Mouse (Mus musculus): ENCODE results near the gene Ubald1. TPM values are rescaled to one million over a fixed set of nuclear protein-coding genes. Genes with fewer than 3 reads are reported as not detected.

Gene Ubald1
- polyA plus RNA-seq, 1 experiment from 2014 or later, result 32.0 TPM

- no peak overlapping the region for H3K27ac ChIP-seq (replicated peaks; ENCODE audit: low read depth, low read length)
- H3K4me3 ChIP-seq (ENCODE audit: low read depth, low read length), result no peak overlapping the region
- no peaks in the 10 kb centered on the region for H3K27me3 ChIP-seq (ENCODE audit: control insufficient read depth, insufficient read depth, low read length)
- 43% methylated on average over 12 of the region's 12 CpGs for WGBS
- no peaks in the 10 kb centered on the region for H3K9me3 ChIP-seq (ENCODE audit: control insufficient read depth, low read length)
- H3K9ac ChIP-seq (ENCODE audit: low read length), result no peak overlapping the region
- H3K4me2 ChIP-seq (ENCODE audit: low read depth, severe bottlenecking), result no peak overlapping the region
- DNase-seq (ENCODE audit: low spot score), result peak; percentile 90
- ATAC-seq (ENCODE audit: insufficient number of reproducible peaks, low FRiP score, low TSS enrichment, low read depth), result peak; percentile 58; the same call in 1 of the 2 replicates
- H3K4me1 ChIP-seq (ENCODE audit: control insufficient read depth, insufficient read depth, low read length), result no peaks in the 10 kb centered on the region
- peaks cover 15% of the 10 kb centered on the region for H3K36me3 ChIP-seq (ENCODE audit: control insufficient read depth, insufficient read depth, low read length)
These were observed 33.9 kb upstream of the Ubald1 start for GRCm38 (mm10) chr16:4913783-4914735.

- 80% methylated on average over 11 of the region's 11 CpGs for WGBS
- no peak overlapping the region for H3K4me3 ChIP-seq (ENCODE audit: low read depth, low read length)
- H3K4me1 ChIP-seq (ENCODE audit: control insufficient read depth, insufficient read depth, low read length), result no peaks in the 10 kb centered on the region
- no peaks in the 10 kb centered on the region for H3K9me3 ChIP-seq (ENCODE audit: control insufficient read depth, low read length)
- no peak overlapping the region for H3K9ac ChIP-seq (ENCODE audit: low read length)
- 0 out of 2 replicates have a peak overlapping the region, but pooled peaks have one; percentile 4 for H3K27ac ChIP-seq (replicated peaks; ENCODE audit: low read depth, low read length)
- no peak for DNase-seq (ENCODE audit: low spot score)
- ATAC-seq (ENCODE audit: insufficient number of reproducible peaks, low FRiP score, low TSS enrichment, low read depth), result 0 out of 2 replicates have a peak, but pooled peaks have one; percentile 1
- peaks cover 15% of the 10 kb centered on the region for H3K36me3 ChIP-seq (ENCODE audit: control insufficient read depth, insufficient read depth, low read length)
- H3K27me3 ChIP-seq (ENCODE audit: control insufficient read depth, insufficient read depth, low read length), result no peaks in the 10 kb centered on the region
- H3K4me2 ChIP-seq (ENCODE audit: low read depth, severe bottlenecking), result no peak overlapping the region
These were observed 33.0 kb upstream of the Ubald1 start for GRCm38 (mm10) chr16:4912907-4913782.

- H3K4me3 ChIP-seq (ENCODE audit: low read depth, low read length), result no peak overlapping the region
- no peaks in the 10 kb centered on the region for H3K4me1 ChIP-seq (ENCODE audit: control insufficient read depth, insufficient read depth, low read length)
- DNase-seq (ENCODE audit: low spot score) (no peak), ATAC-seq (ENCODE audit: insufficient number of reproducible peaks, low FRiP score, low TSS enrichment, low read depth) (no peak)
- peaks cover 17% of the 10 kb centered on the region for H3K36me3 ChIP-seq (ENCODE audit: control insufficient read depth, insufficient read depth, low read length)
- WGBS, result 72% methylated on average over 10 of the region's 10 CpGs
- H3K9ac ChIP-seq (ENCODE audit: low read length), result no peak overlapping the region
- H3K27me3 ChIP-seq (ENCODE audit: control insufficient read depth, insufficient read depth, low read length), result no peaks in the 10 kb centered on the region
- H3K4me2 ChIP-seq (ENCODE audit: low read depth, severe bottlenecking), result no peak overlapping the region
- no peak overlapping the region for H3K27ac ChIP-seq (replicated peaks; ENCODE audit: low read depth, low read length)
- no peaks in the 10 kb centered on the region for H3K9me3 ChIP-seq (ENCODE audit: control insufficient read depth, low read length)
These were observed 32.0 kb upstream of the Ubald1 start for GRCm38 (mm10) chr16:4912074-4912648.

- Histone ChIP-seq H3K4me2 (ENCODE audit: low read depth, severe bottlenecking) (no peak overlapping the region), H3K4me1 (ENCODE audit: control insufficient read depth, insufficient read depth, low read length) (no peaks in the 10 kb centered on the region), H3K9me3 (ENCODE audit: control insufficient read depth, low read length) (no peaks in the 10 kb centered on the region), H3K27ac (replicated peaks; ENCODE audit: low read depth, low read length) (no peak overlapping the region), H3K36me3 (ENCODE audit: control insufficient read depth, insufficient read depth, low read length) (peaks cover 14% of the 10 kb centered on the region), H3K4me3 (ENCODE audit: low read depth, low read length) (no peak overlapping the region), H3K27me3 (ENCODE audit: control insufficient read depth, insufficient read depth, low read length) (no peaks in the 10 kb centered on the region), H3K9ac (ENCODE audit: low read length) (no peak overlapping the region)
- 94% methylated on average over 8 of the region's 8 CpGs for WGBS
- ATAC-seq (ENCODE audit: insufficient number of reproducible peaks, low FRiP score, low TSS enrichment, low read depth) (no peak), DNase-seq (ENCODE audit: low spot score) (no peak)
These were observed 30.6 kb upstream of the Ubald1 start for GRCm38 (mm10) chr16:4910758-4911157.

GRCm38 (mm10) chr16:4909745-4910144 lies 29.6 kb upstream of the Ubald1 start:
- H3K9ac ChIP-seq (ENCODE audit: low read length), result no peak overlapping the region
- no peaks in the 10 kb centered on the region for H3K27me3 ChIP-seq (ENCODE audit: control insufficient read depth, insufficient read depth, low read length)
- no peak overlapping the region for H3K4me2 ChIP-seq (ENCODE audit: low read depth, severe bottlenecking)
- H3K9me3 ChIP-seq (ENCODE audit: control insufficient read depth, low read length), result no peaks in the 10 kb centered on the region
- ATAC-seq (ENCODE audit: insufficient number of reproducible peaks, low FRiP score, low TSS enrichment, low read depth) (no peak), DNase-seq (ENCODE audit: low spot score) (no peak)
- H3K27ac ChIP-seq (replicated peaks; ENCODE audit: low read depth, low read length), result no peak overlapping the region
- peaks cover 14% of the 10 kb centered on the region for H3K36me3 ChIP-seq (ENCODE audit: control insufficient read depth, insufficient read depth, low read length)
- 96% methylated on average over 2 of the region's 2 CpGs for WGBS
- H3K4me1 ChIP-seq (ENCODE audit: control insufficient read depth, insufficient read depth, low read length), result no peaks in the 10 kb centered on the region
- no peak overlapping the region for H3K4me3 ChIP-seq (ENCODE audit: low read depth, low read length)

- H3K9ac ChIP-seq (ENCODE audit: low read length), result no peak overlapping the region
- WGBS, result 57% methylated on average over 5 of the region's 5 CpGs
- H3K36me3 ChIP-seq (ENCODE audit: control insufficient read depth, insufficient read depth, low read length), result peaks cover 14% of the 10 kb centered on the region
- DNase-seq (ENCODE audit: low spot score), result no peak
- H3K27me3 ChIP-seq (ENCODE audit: control insufficient read depth, insufficient read depth, low read length), result no peaks in the 10 kb centered on the region
- no peaks in the 10 kb centered on the region for H3K9me3 ChIP-seq (ENCODE audit: control insufficient read depth, low read length)
- ATAC-seq (ENCODE audit: insufficient number of reproducible peaks, low FRiP score, low TSS enrichment, low read depth), result no peak
- no peak overlapping the region for H3K27ac ChIP-seq (replicated peaks; ENCODE audit: low read depth, low read length)
- H3K4me1 ChIP-seq (ENCODE audit: control insufficient read depth, insufficient read depth, low read length), result no peaks in the 10 kb centered on the region
- no peak overlapping the region for H3K4me3 ChIP-seq (ENCODE audit: low read depth, low read length)
- no peak overlapping the region for H3K4me2 ChIP-seq (ENCODE audit: low read depth, severe bottlenecking)
These were observed 27.9 kb upstream of the Ubald1 start for GRCm38 (mm10) chr16:4907972-4908371.

GRCm38 (mm10) chr16:4907386-4907785 lies 27.3 kb upstream of the Ubald1 start:
- Histone ChIP-seq H3K4me3 (ENCODE audit: low read depth, low read length) (no peak overlapping the region), H3K4me2 (ENCODE audit: low read depth, severe bottlenecking) (no peak overlapping the region), H3K9ac (ENCODE audit: low read length) (no peak overlapping the region), H3K27me3 (ENCODE audit: control insufficient read depth, insufficient read depth, low read length) (no peaks in the 10 kb centered on the region), H3K9me3 (ENCODE audit: control insufficient read depth, low read length) (no peaks in the 10 kb centered on the region), H3K27ac (replicated peaks; ENCODE audit: low read depth, low read length) (no peak overlapping the region), H3K4me1 (ENCODE audit: control insufficient read depth, insufficient read depth, low read length) (no peaks in the 10 kb centered on the region), H3K36me3 (ENCODE audit: control insufficient read depth, insufficient read depth, low read length) (peaks cover 14% of the 10 kb centered on the region)
- ATAC-seq (ENCODE audit: insufficient number of reproducible peaks, low FRiP score, low TSS enrichment, low read depth) (no peak), DNase-seq (ENCODE audit: low spot score) (no peak)
- WGBS, result 78% methylated on average over 2 of the region's 2 CpGs

GRCm38 (mm10) chr16:4906559-4906958 lies 26.4 kb upstream of the Ubald1 start:
- Histone ChIP-seq H3K27ac (replicated peaks; ENCODE audit: low read depth, low read length) (no peak overlapping the region), H3K4me1 (ENCODE audit: control insufficient read depth, insufficient read depth, low read length) (no peaks in the 10 kb centered on the region), H3K4me2 (ENCODE audit: low read depth, severe bottlenecking) (no peak overlapping the region), H3K27me3 (ENCODE audit: control insufficient read depth, insufficient read depth, low read length) (no peaks in the 10 kb centered on the region), H3K9me3 (ENCODE audit: control insufficient read depth, low read length) (no peaks in the 10 kb centered on the region), H3K9ac (ENCODE audit: low read length) (no peak overlapping the region), H3K4me3 (ENCODE audit: low read depth, low read length) (no peak overlapping the region), H3K36me3 (ENCODE audit: control insufficient read depth, insufficient read depth, low read length) (peaks cover 10% of the 10 kb centered on the region)
- no peak for ATAC-seq (ENCODE audit: insufficient number of reproducible peaks, low FRiP score, low TSS enrichment, low read depth)
- DNase-seq (ENCODE audit: low spot score), result no peak
